15 mouse cellular contexts compared by ENCODE assay signal in the genomic region with DNA sequence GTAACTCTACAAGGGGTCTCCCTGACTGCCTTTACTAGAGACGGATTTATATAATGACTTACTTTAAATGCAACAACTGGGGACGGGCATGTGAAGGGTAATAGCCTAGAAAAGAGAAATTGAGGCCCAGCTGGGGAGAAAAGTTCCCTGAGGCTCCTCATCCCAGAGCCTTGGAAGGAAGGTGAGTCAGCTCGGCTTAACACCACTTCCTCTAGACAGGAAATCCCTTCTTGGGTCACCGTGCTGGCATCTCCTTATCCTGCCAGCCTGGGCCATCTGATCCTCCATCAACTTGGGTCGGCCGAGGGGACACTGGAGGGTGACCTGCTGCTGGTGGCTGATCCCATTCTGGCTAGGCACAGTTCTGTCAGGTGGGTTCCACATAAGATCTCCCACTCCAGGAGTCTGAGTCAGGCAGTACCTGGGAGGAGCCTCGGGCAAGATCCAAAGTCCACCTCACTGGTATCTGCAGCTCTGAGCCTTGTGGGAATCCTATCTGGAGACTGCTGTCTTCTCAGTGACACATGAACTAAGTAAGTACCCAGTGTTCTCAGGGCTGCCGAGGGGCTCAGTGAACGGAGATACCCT. TPM values are rescaled to one million over a fixed set of nuclear protein-coding genes. Genes with fewer than 3 reads are reported as not detected.
DNase-seq lines count a peak whose midpoint lies in the region; ATAC-seq lines count a peak whose summit lies in the region.
"Had no signal": no experiment of that assay in that cellular context is flagged by ENCODE, and none has a peak within 500 bp of the region (broad histone marks: within the 10 kb centered on the region; RNA-seq: fewer than 3 reads in every experiment).

No protein-coding gene starts in this region.

- peaks cover 73% of the 10 kb centered on the region for H3K4me1 ChIP-seq in heart, embryonic 10.5 days
- peaks cover 59% of the 10 kb centered on the region for H3K4me1 ChIP-seq in intestine, embryonic 15.5 days (replicated peaks)
- H3K4me1 ChIP-seq in stomach, embryonic 15.5 days, result peaks cover 62% of the 10 kb centered on the region

- peak; percentile 75 for ATAC-seq in intestine, embryonic 15.5 days
- no peak for ATAC-seq in stomach, embryonic 15.5 days (ENCODE audit: insufficient read depth, low FRiP score, low read depth)
- ATAC-seq: CD4-positive, CD25-positive, alpha-beta regulatory T cell, adult 4 months had no signal

- H3K27me3 ChIP-seq in heart, embryonic 10.5 days (ENCODE audit: insufficient read depth, poor library complexity, severe bottlenecking), result no peaks in the 10 kb centered on the region
- H3K27me3 ChIP-seq in intestine, embryonic 15.5 days (replicated peaks), result no peaks in the 10 kb centered on the region
- no peaks in the 10 kb centered on the region for H3K27me3 ChIP-seq in stomach, embryonic 15.5 days (replicated peaks)
- H3K27me3 ChIP-seq: lung, embryonic 15.5 days had no signal

- peaks cover 26% of the 10 kb centered on the region for H3K36me3 ChIP-seq in heart, embryonic 10.5 days
- H3K36me3 ChIP-seq in intestine, embryonic 15.5 days, result no peaks in the 10 kb centered on the region; the same call in 1 of the 2 replicates
- peaks cover 8% of the 10 kb centered on the region; the same call in 1 of the 2 replicates for H3K36me3 ChIP-seq in stomach, embryonic 15.5 days
- H3K36me3 ChIP-seq: midbrain, embryonic 10.5 days had no signal

- intact Hi-C loops in heart, postnatal 25 days (cut with DNase I), result no loop called here

- 67% methylated on average over 9 of the region's 9 CpGs for WGBS in heart, embryonic 10.5 days
- WGBS in intestine, embryonic 15.5 days, result 47% methylated on average over 9 of the region's 9 CpGs
- WGBS in stomach, embryonic 15.5 days, result 56% methylated on average over 9 of the region's 9 CpGs

- H3K9me3 ChIP-seq in heart, embryonic 10.5 days, result no peaks in the 10 kb centered on the region
- no peaks in the 10 kb centered on the region for H3K9me3 ChIP-seq in intestine, embryonic 15.5 days
- H3K9me3 ChIP-seq in stomach, embryonic 15.5 days, result no peaks in the 10 kb centered on the region
- H3K9me3 ChIP-seq: lung, embryonic 15.5 days; midbrain, embryonic 10.5 days had no signal

- no peak overlapping the region for H3K4me3 ChIP-seq in heart, embryonic 10.5 days
- no peak overlapping the region for H3K4me3 ChIP-seq in intestine, embryonic 15.5 days (replicated peaks)
- no peak overlapping the region for H3K4me3 ChIP-seq in stomach, embryonic 15.5 days (replicated peaks)
- H3K4me3 ChIP-seq: lung, embryonic 15.5 days; midbrain, embryonic 10.5 days had no signal

- DNase-seq in heart, embryonic 10.5 days (ENCODE audit: low spot score), result no peak
- DNase-seq in heart, postnatal 25 days (ENCODE audit: low spot score), result no peak
- DNase-seq in kidney, postnatal 10 days, result peak; percentile 65
- DNase-seq in spleen, postnatal 4 days (ENCODE audit: low spot score in 2 of 2), result no peak
- DNase-seq in layer of hippocampus, adult 9-11 months, result no peak
- no peak for DNase-seq in adrenal gland, postnatal 4 days (ENCODE audit: low spot score in 2 of 2)
- DNase-seq: adrenal gland, postnatal 10 days; heart, postnatal 4 days had no signal

- peak overlapping the region; percentile 37 for H3K4me2 ChIP-seq in intestine, embryonic 15.5 days (replicated peaks)
- H3K4me2 ChIP-seq in stomach, embryonic 15.5 days, result no peak overlapping the region
- H3K4me2 ChIP-seq: lung, embryonic 15.5 days had no signal

- H3K9ac ChIP-seq in intestine, embryonic 15.5 days, result no peak overlapping the region
- H3K9ac ChIP-seq in stomach, embryonic 15.5 days, result no peak overlapping the region
- H3K9ac ChIP-seq: lung, embryonic 15.5 days had no signal

- peak overlapping the region; percentile 32; the same call in 1 of the 2 replicates for H3K27ac ChIP-seq in heart, embryonic 10.5 days
- peak overlapping the region; percentile 84 for H3K27ac ChIP-seq in intestine, embryonic 15.5 days
- H3K27ac ChIP-seq in stomach, embryonic 15.5 days, result peak overlapping the region; percentile 19; the same call in 1 of the 2 replicates
- H3K27ac ChIP-seq: lung, embryonic 15.5 days had no signal

RNA-seq across cellular contexts. Expression of a gene that starts 13.0 kb away (rescaled TPM):
- 31.1 and 39.8 TPM in 2 replicates for polyA plus RNA-seq in heart, embryonic 10.5 days (2016; fragmentation: Nextera tagmentation; extraction: Ambion mirVana)
- 10 to 100 TPM in 1 of 2 experiments, 1 to 10 TPM in 1; 9.4 to 14.8 TPM for total RNA-seq in heart, postnatal 25 days (2021)
- polyA plus RNA-seq in intestine, embryonic 15.5 days (2015; fragmentation: Nextera tagmentation; extraction: Ambion mirVana), result 56.8 and 61.0 TPM in 2 replicates
- 60.6 and 65.7 TPM in 2 replicates for polyA plus RNA-seq in stomach, embryonic 15.5 days (2015; fragmentation: Nextera tagmentation; extraction: Ambion mirVana)
- 10 to 100 TPM; 31.6 to 32.2 TPM for total RNA-seq in adrenal gland, postnatal 4 days (2021)

RNA-seq across cellular contexts. Expression of a gene that starts 16.5 kb away (rescaled TPM):
- polyA plus RNA-seq in heart, embryonic 10.5 days (2016; fragmentation: Nextera tagmentation; extraction: Ambion mirVana), result 0.10 TPM in 1 of 2 replicates, not detected in the other
- total RNA-seq in heart, postnatal 25 days (2021), result under 1 TPM in 1 of 2 experiments, not detected in 1; 0.11 TPM
- polyA plus RNA-seq in intestine, embryonic 15.5 days (2015; fragmentation: Nextera tagmentation; extraction: Ambion mirVana), result 0.52 and 0.70 TPM in 2 replicates
- 0.54 and 0.68 TPM in 2 replicates for polyA plus RNA-seq in stomach, embryonic 15.5 days (2015; fragmentation: Nextera tagmentation; extraction: Ambion mirVana)
- total RNA-seq in adrenal gland, postnatal 4 days (2021), result under 1 TPM in 1 of 2 experiments, not detected in 1; 0.14 TPM
- total RNA-seq: adrenal gland, postnatal 10 days had no signal
- polyA plus RNA-seq: CD4-positive, CD25-positive, alpha-beta regulatory T cell, adult 4 months; forebrain, embryonic 11.5 days; midbrain, embryonic 10.5 days; spleen, adult 2 months had no signal

Comparison
In these comparisons a context has a peak if more than half of its experiments do, and no peak if none do; other contexts are left out.
1. H3K27ac ChIP-seq: peak in every context shown above with its lines; median percentile 84 in intestine, embryonic 15.5 days; 32 in heart, embryonic 10.5 days; 19 in stomach, embryonic 15.5 days.